Mouse (Mus musculus) brain, embryonic 14.5 days (tissue): ENCODE measurements around the gene Kif28.

Experiments
- CTCF ChIP-seq: fragments of 200-500 bp; IDR thresholded peaks from 2 replicates; pipeline ENCODE4 v1.5.1; 2012; ENCODE audit warnings: inconsistent platforms, mild to moderate bottlenecking, moderate library complexity, borderline replicate concordance; ENCODE audit not compliant: insufficient read depth, insufficient read length; ENCODE audit errors: extremely low read depth
- POLR2A ChIP-seq: fragments of 200-500 bp; IDR thresholded peaks from 2 replicates; pipeline ENCODE4 v1.6.1; 2012; ENCODE audit warnings: mild to moderate bottlenecking, inconsistent platforms, borderline replicate concordance; ENCODE audit not compliant: poor library complexity, insufficient read depth, insufficient read length, severe bottlenecking; ENCODE audit errors: extremely low read depth

GRCm38 (mm10) chr1:179756477-179756876, 11.4 kb upstream of the Kif28 start:
- TF ChIP-seq CTCF = no peak
- no peak for TF ChIP-seq POLR2A
